Mouse (Mus musculus) kidney, adult 2 months (tissue): ENCODE data around the gene Tyk2.

Experiments
- CTCF ChIP-seq: fragments of 200-500 bp; conservative IDR thresholded peaks from 2 replicates; pipeline ENCODE4 v1.5.1; 2011; ENCODE audit warnings: low read depth, mild to moderate bottlenecking, control low read depth, low read length, moderate library complexity, mixed read lengths; ENCODE audit not compliant: insufficient read depth, insufficient read length
- POLR2A ChIP-seq: fragments of 200-500 bp; IDR thresholded peaks from one replicate; pipeline ENCODE4 v1.6.1; 2011; ENCODE audit warnings: low read depth, low read length, control low read depth

DNA sequence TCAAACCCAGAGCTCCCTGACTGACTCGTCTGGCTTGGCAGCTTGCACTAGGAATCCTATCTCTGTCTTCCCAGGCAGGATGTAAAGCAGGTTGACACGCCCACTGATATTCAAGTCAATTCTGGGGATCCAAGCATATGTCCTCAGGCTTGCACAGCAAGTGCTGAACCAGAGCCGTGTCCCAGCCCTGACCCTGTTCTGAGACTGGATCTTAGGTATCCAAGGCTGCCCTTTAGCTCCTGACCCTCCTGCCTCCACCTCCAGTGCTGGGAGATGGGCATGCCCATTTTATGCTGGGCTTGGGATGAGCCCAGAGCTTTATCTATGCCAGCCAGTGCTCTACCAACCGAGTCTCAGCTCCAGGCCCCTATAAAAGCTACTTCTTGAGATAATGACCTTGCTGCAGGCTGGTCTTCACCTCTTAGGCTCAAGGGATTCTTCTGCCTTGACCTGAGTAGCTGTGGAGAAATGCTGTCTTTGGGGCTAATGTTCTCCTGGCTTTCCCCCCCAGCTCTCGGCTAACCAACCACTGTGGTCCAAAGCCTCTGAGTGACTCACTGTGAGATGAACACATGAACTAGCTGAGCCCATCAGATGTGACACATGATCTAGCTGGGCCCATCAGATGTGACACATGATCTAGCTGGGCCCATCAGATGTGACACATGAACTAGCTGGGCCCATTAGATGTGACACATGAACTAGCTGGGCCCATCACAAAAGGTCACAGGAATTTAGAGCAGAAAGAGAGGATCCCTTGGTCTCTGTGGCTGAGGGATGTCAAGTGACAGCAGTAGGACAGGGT lies 25.1 kb downstream of the Tyk2 start:
- TF ChIP-seq POLR2A (no peak), CTCF (no peak)
